Mouse (Mus musculus): ENCODE results near the gene Man1c1. TPM values are rescaled to one million over a fixed set of nuclear protein-coding genes. Genes with fewer than 3 reads are reported as not detected.

The Man1c1 gene
- polyA plus RNA-seq, 1 experiment = 6.7 TPM

GRCm38 (mm10) chr4:134579620-134580019 lies 124.5 kb downstream of the Man1c1 start:
- Histone ChIP-seq H3K36me3 (ENCODE audit: control insufficient read depth, insufficient read depth) (no peaks in the 10 kb centered on the region), H3K79me2 (ENCODE audit: control insufficient read depth, insufficient read depth) (no peaks in the 10 kb centered on the region), H3K79me3 (ENCODE audit: low read depth) (no peaks in the 10 kb centered on the region), H3ac (ENCODE audit: control insufficient read depth, insufficient read length, low read depth) (no peak overlapping the region), H3K27me3 (ENCODE audit: control insufficient read depth, insufficient read depth, insufficient read length) (no peaks in the 10 kb centered on the region), H3K4me3 (ENCODE audit: insufficient read depth, poor library complexity, severe bottlenecking) (no peak overlapping the region)
- TF ChIP-seq FOSL1 (IDR thresholded peaks at IDR 0.05; ENCODE audit: insufficient read depth, low read length, poor library complexity, severe bottlenecking) = no peak
- TF ChIP-seq USF1 (IDR thresholded peaks at IDR 0.05; ENCODE audit: low read depth) = no peak
- TF ChIP-seq MAX (IDR thresholded peaks at IDR 0.05) = no peak
- TF ChIP-seq CEBPB (IDR thresholded peaks at IDR 0.05; ENCODE audit: low read depth) = no peak
- no peak for TF ChIP-seq MYOD1 (IDR thresholded peaks at IDR 0.05; ENCODE audit: control insufficient read depth, insufficient read length, low read depth)
- no peak for TF ChIP-seq CTCF (IDR thresholded peaks at IDR 0.05; ENCODE audit: control insufficient read depth, insufficient read depth, insufficient read length)

GRCm38 (mm10) chr4:134579212-134579611 lies 124.9 kb downstream of the Man1c1 start:
- Histone ChIP-seq H3K36me3 (ENCODE audit: control insufficient read depth, insufficient read depth) (no peaks in the 10 kb centered on the region), H3K27me3 (ENCODE audit: control insufficient read depth, insufficient read depth, insufficient read length) (no peaks in the 10 kb centered on the region), H3K79me3 (ENCODE audit: low read depth) (no peaks in the 10 kb centered on the region), H3ac (ENCODE audit: control insufficient read depth, insufficient read length, low read depth) (no peak overlapping the region), H3K79me2 (ENCODE audit: control insufficient read depth, insufficient read depth) (no peaks in the 10 kb centered on the region), H3K4me3 (ENCODE audit: insufficient read depth, poor library complexity, severe bottlenecking) (no peak overlapping the region)
- TF ChIP-seq CEBPB (IDR thresholded peaks at IDR 0.05; ENCODE audit: low read depth) (no peak), USF1 (IDR thresholded peaks at IDR 0.05; ENCODE audit: low read depth) (no peak), MYOD1 (IDR thresholded peaks at IDR 0.05; ENCODE audit: control insufficient read depth, insufficient read length, low read depth) (no peak), CTCF (IDR thresholded peaks at IDR 0.05; ENCODE audit: control insufficient read depth, insufficient read depth, insufficient read length) (no peak), MAX (IDR thresholded peaks at IDR 0.05) (no peak), FOSL1 (IDR thresholded peaks at IDR 0.05; ENCODE audit: insufficient read depth, low read length, poor library complexity, severe bottlenecking) (no peak), MYOG (IDR thresholded peaks at IDR 0.05; ENCODE audit: control insufficient read depth, extremely low read depth, insufficient read length) (no peak)

- TF ChIP-seq USF1 (IDR thresholded peaks at IDR 0.05; ENCODE audit: low read depth) (no peak), CEBPB (IDR thresholded peaks at IDR 0.05; ENCODE audit: low read depth) (no peak), FOSL1 (IDR thresholded peaks at IDR 0.05; ENCODE audit: insufficient read depth, low read length, poor library complexity, severe bottlenecking) (no peak), MYOD1 (IDR thresholded peaks at IDR 0.05; ENCODE audit: control insufficient read depth, insufficient read length, low read depth) (no peak), MAX (IDR thresholded peaks at IDR 0.05) (no peak), CTCF (IDR thresholded peaks at IDR 0.05; ENCODE audit: control insufficient read depth, insufficient read depth, insufficient read length) (no peak), MYOG (IDR thresholded peaks at IDR 0.05; ENCODE audit: control insufficient read depth, extremely low read depth, insufficient read length) (no peak)
- H3K79me2 ChIP-seq (ENCODE audit: control insufficient read depth, insufficient read depth) = no peaks in the 10 kb centered on the region
- H3K36me3 ChIP-seq (ENCODE audit: control insufficient read depth, insufficient read depth) = no peaks in the 10 kb centered on the region
- no peaks in the 10 kb centered on the region for H3K27me3 ChIP-seq (ENCODE audit: control insufficient read depth, insufficient read depth, insufficient read length)
- H3K4me3 ChIP-seq (ENCODE audit: insufficient read depth, poor library complexity, severe bottlenecking) = no peak overlapping the region
- no peaks in the 10 kb centered on the region for H3K79me3 ChIP-seq (ENCODE audit: low read depth)
- no peak overlapping the region for H3ac ChIP-seq (ENCODE audit: control insufficient read depth, insufficient read length, low read depth)
Measured at GRCm38 (mm10) chr4:134578407-134578806, 125.7 kb downstream of the Man1c1 start.

- Histone ChIP-seq H3K36me3 (ENCODE audit: control insufficient read depth, insufficient read depth) (no peaks in the 10 kb centered on the region), H3K4me3 (ENCODE audit: insufficient read depth, poor library complexity, severe bottlenecking) (no peak overlapping the region), H3ac (ENCODE audit: control insufficient read depth, insufficient read length, low read depth) (no peak overlapping the region), H3K79me3 (ENCODE audit: low read depth) (no peaks in the 10 kb centered on the region), H3K27me3 (ENCODE audit: control insufficient read depth, insufficient read depth, insufficient read length) (no peaks in the 10 kb centered on the region), H3K79me2 (ENCODE audit: control insufficient read depth, insufficient read depth) (no peaks in the 10 kb centered on the region)
- no peak for TF ChIP-seq MAX (IDR thresholded peaks at IDR 0.05)
- TF ChIP-seq MYOD1 (IDR thresholded peaks at IDR 0.05; ENCODE audit: control insufficient read depth, insufficient read length, low read depth) = no peak
- no peak for TF ChIP-seq FOSL1 (IDR thresholded peaks at IDR 0.05; ENCODE audit: insufficient read depth, low read length, poor library complexity, severe bottlenecking)
- no peak for TF ChIP-seq CEBPB (IDR thresholded peaks at IDR 0.05; ENCODE audit: low read depth)
- TF ChIP-seq MYOG (IDR thresholded peaks at IDR 0.05; ENCODE audit: control insufficient read depth, extremely low read depth, insufficient read length) = no peak
- TF ChIP-seq USF1 (IDR thresholded peaks at IDR 0.05; ENCODE audit: low read depth) = no peak
- no peak for TF ChIP-seq CTCF (IDR thresholded peaks at IDR 0.05; ENCODE audit: control insufficient read depth, insufficient read depth, insufficient read length)
Measured at GRCm38 (mm10) chr4:134577281-134577680, 126.8 kb downstream of the Man1c1 start.

GRCm38 (mm10) chr4:134575486-134575885 lies 128.6 kb downstream of the Man1c1 start:
- Histone ChIP-seq H3K36me3 (ENCODE audit: control insufficient read depth, insufficient read depth) (no peaks in the 10 kb centered on the region), H3K79me2 (ENCODE audit: control insufficient read depth, insufficient read depth) (no peaks in the 10 kb centered on the region), H3K79me3 (ENCODE audit: low read depth) (no peaks in the 10 kb centered on the region), H3K27me3 (ENCODE audit: control insufficient read depth, insufficient read depth, insufficient read length) (no peaks in the 10 kb centered on the region), H3K4me3 (ENCODE audit: insufficient read depth, poor library complexity, severe bottlenecking) (no peak overlapping the region), H3ac (ENCODE audit: control insufficient read depth, insufficient read length, low read depth) (no peak overlapping the region)
- TF ChIP-seq CEBPB (IDR thresholded peaks at IDR 0.05; ENCODE audit: low read depth) = no peak
- no peak for TF ChIP-seq MYOG (IDR thresholded peaks at IDR 0.05; ENCODE audit: control insufficient read depth, extremely low read depth, insufficient read length)
- TF ChIP-seq CTCF (IDR thresholded peaks at IDR 0.05; ENCODE audit: control insufficient read depth, insufficient read depth, insufficient read length) = no peak
- no peak for TF ChIP-seq MAX (IDR thresholded peaks at IDR 0.05)
- no peak for TF ChIP-seq FOSL1 (IDR thresholded peaks at IDR 0.05; ENCODE audit: insufficient read depth, low read length, poor library complexity, severe bottlenecking)
- no peak for TF ChIP-seq MYOD1 (IDR thresholded peaks at IDR 0.05; ENCODE audit: control insufficient read depth, insufficient read length, low read depth)
- no peak for TF ChIP-seq USF1 (IDR thresholded peaks at IDR 0.05; ENCODE audit: low read depth)
